Mouse (Mus musculus): ENCODE results near the gene Pm20d1. TPM values are rescaled to one million over a fixed set of nuclear protein-coding genes. Genes with fewer than 3 reads are reported as not detected.

The Pm20d1 gene
- 0.72 and 2.3 TPM in 2 replicates for polyA plus RNA-seq (2014; fragmentation: Nextera tagmentation; extraction: Ambion mirVana)

- Histone ChIP-seq H3K4me2 (ENCODE audit: low read depth) (peak within 1 kb of the TSS; percentile 51), H3K9ac (ENCODE audit: low read length) (peak within 1 kb of the TSS; percentile 51), H3K9me3 (ENCODE audit: control insufficient read depth, low read length) (no peaks in the 10 kb centered on the region), H3K27ac (ENCODE audit: low read depth, low read length) (no peak within 1 kb of the TSS), H3K36me3 (ENCODE audit: control insufficient read depth, insufficient read depth, low read length) (no peaks in the 10 kb centered on the region), H3K4me3 (ENCODE audit: low read depth, low read length) (peak within 1 kb of the TSS; percentile 28), H3K27me3 (ENCODE audit: control insufficient read depth, insufficient read depth, low read length) (no peaks in the 10 kb centered on the region), H3K4me1 (ENCODE audit: control insufficient read depth, insufficient read depth, low read length) (no peaks in the 10 kb centered on the region)
- DNase-seq (ENCODE audit: low spot score), result peak; percentile 48
- 4% methylated on average over 26 of the region's 26 CpGs for WGBS
- no peak for ATAC-seq (ENCODE audit: insufficient read depth, low FRiP score, low TSS enrichment)
These were observed at the start of gene Pm20d1 for GRCm38 (mm10) chr1:131797202-131797909. Pm20d1 (plus strand) TSS chr1:131797381.

- no peak for DNase-seq (ENCODE audit: low spot score)
- no peak overlapping the region for H3K4me3 ChIP-seq (ENCODE audit: low read depth, low read length)
- no peak overlapping the region for H3K9ac ChIP-seq (ENCODE audit: low read length)
- no peak for ATAC-seq (ENCODE audit: insufficient read depth, low FRiP score, low TSS enrichment)
- no peak overlapping the region for H3K27ac ChIP-seq (ENCODE audit: low read depth, low read length)
- H3K9me3 ChIP-seq (ENCODE audit: control insufficient read depth, low read length), result no peaks in the 10 kb centered on the region
- H3K4me2 ChIP-seq (ENCODE audit: low read depth), result no peak overlapping the region
- 63% methylated on average over 2 of the region's 2 CpGs for WGBS
- no peaks in the 10 kb centered on the region for H3K36me3 ChIP-seq (ENCODE audit: control insufficient read depth, insufficient read depth, low read length)
- H3K4me1 ChIP-seq (ENCODE audit: control insufficient read depth, insufficient read depth, low read length), result no peaks in the 10 kb centered on the region
- H3K27me3 ChIP-seq (ENCODE audit: control insufficient read depth, insufficient read depth, low read length), result no peaks in the 10 kb centered on the region
These were observed 49.4 kb upstream of the Pm20d1 start for GRCm38 (mm10) chr1:131747761-131748160.

- Histone ChIP-seq H3K9me3 (ENCODE audit: control insufficient read depth, low read length) (no peaks in the 10 kb centered on the region), H3K27me3 (ENCODE audit: control insufficient read depth, insufficient read depth, low read length) (no peaks in the 10 kb centered on the region), H3K9ac (ENCODE audit: low read length) (no peak overlapping the region), H3K4me1 (ENCODE audit: control insufficient read depth, insufficient read depth, low read length) (no peaks in the 10 kb centered on the region), H3K4me3 (ENCODE audit: low read depth, low read length) (no peak overlapping the region), H3K4me2 (ENCODE audit: low read depth) (no peak overlapping the region), H3K36me3 (ENCODE audit: control insufficient read depth, insufficient read depth, low read length) (no peaks in the 10 kb centered on the region), H3K27ac (ENCODE audit: low read depth, low read length) (no peak overlapping the region)
- WGBS, result 86% methylated on average over 2 of the region's 2 CpGs
- DNase-seq (ENCODE audit: low spot score) (no peak), ATAC-seq (ENCODE audit: insufficient read depth, low FRiP score, low TSS enrichment) (no peak)
These were observed 48.5 kb upstream of the Pm20d1 start for GRCm38 (mm10) chr1:131748636-131749035.

GRCm38 (mm10) chr1:131749706-131750545, 47.3 kb upstream of the Pm20d1 start:
- 77% methylated on average over 15 of the region's 15 CpGs for WGBS
- Histone ChIP-seq H3K9me3 (ENCODE audit: control insufficient read depth, low read length) (no peaks in the 10 kb centered on the region), H3K27ac (ENCODE audit: low read depth, low read length) (no peak overlapping the region), H3K4me2 (ENCODE audit: low read depth) (no peak overlapping the region), H3K36me3 (ENCODE audit: control insufficient read depth, insufficient read depth, low read length) (no peaks in the 10 kb centered on the region), H3K4me3 (ENCODE audit: low read depth, low read length) (no peak overlapping the region), H3K9ac (ENCODE audit: low read length) (no peak overlapping the region), H3K27me3 (ENCODE audit: control insufficient read depth, insufficient read depth, low read length) (no peaks in the 10 kb centered on the region), H3K4me1 (ENCODE audit: control insufficient read depth, insufficient read depth, low read length) (no peaks in the 10 kb centered on the region)
- ATAC-seq (ENCODE audit: insufficient read depth, low FRiP score, low TSS enrichment) (no peak), DNase-seq (ENCODE audit: low spot score) (no peak)

GRCm38 (mm10) chr1:131751181-131751890, 45.8 kb upstream of the Pm20d1 start:
- ATAC-seq (ENCODE audit: insufficient read depth, low FRiP score, low TSS enrichment), result no peak
- H3K9ac ChIP-seq (ENCODE audit: low read length), result no peak overlapping the region
- H3K27ac ChIP-seq (ENCODE audit: low read depth, low read length), result no peak overlapping the region
- H3K36me3 ChIP-seq (ENCODE audit: control insufficient read depth, insufficient read depth, low read length), result no peaks in the 10 kb centered on the region
- no peaks in the 10 kb centered on the region for H3K4me1 ChIP-seq (ENCODE audit: control insufficient read depth, insufficient read depth, low read length)
- H3K4me2 ChIP-seq (ENCODE audit: low read depth), result no peak overlapping the region
- no peaks in the 10 kb centered on the region for H3K27me3 ChIP-seq (ENCODE audit: control insufficient read depth, insufficient read depth, low read length)
- 82% methylated on average over 3 of the region's 3 CpGs for WGBS
- H3K9me3 ChIP-seq (ENCODE audit: control insufficient read depth, low read length), result no peaks in the 10 kb centered on the region
- no peak for DNase-seq (ENCODE audit: low spot score)
- no peak overlapping the region for H3K4me3 ChIP-seq (ENCODE audit: low read depth, low read length)

- DNase-seq (ENCODE audit: low spot score) (no peak), ATAC-seq (ENCODE audit: insufficient read depth, low FRiP score, low TSS enrichment) (no peak)
- WGBS, result 77% methylated on average over 10 of the region's 10 CpGs
- H3K27me3 ChIP-seq (ENCODE audit: control insufficient read depth, insufficient read depth, low read length), result no peaks in the 10 kb centered on the region
- H3K4me2 ChIP-seq (ENCODE audit: low read depth), result no peak overlapping the region
- H3K9ac ChIP-seq (ENCODE audit: low read length), result no peak overlapping the region
- no peaks in the 10 kb centered on the region for H3K9me3 ChIP-seq (ENCODE audit: control insufficient read depth, low read length)
- H3K4me3 ChIP-seq (ENCODE audit: low read depth, low read length), result no peak overlapping the region
- H3K4me1 ChIP-seq (ENCODE audit: control insufficient read depth, insufficient read depth, low read length), result no peaks in the 10 kb centered on the region
- no peaks in the 10 kb centered on the region for H3K36me3 ChIP-seq (ENCODE audit: control insufficient read depth, insufficient read depth, low read length)
- H3K27ac ChIP-seq (ENCODE audit: low read depth, low read length), result no peak overlapping the region
These were observed 45.3 kb upstream of the Pm20d1 start for GRCm38 (mm10) chr1:131751891-131752311.

GRCm38 (mm10) chr1:131754212-131754829, 42.9 kb upstream of the Pm20d1 start:
- no peaks in the 10 kb centered on the region for H3K36me3 ChIP-seq (ENCODE audit: control insufficient read depth, insufficient read depth, low read length)
- WGBS, result 83% methylated on average over 3 of the region's 3 CpGs
- no peak for DNase-seq (ENCODE audit: low spot score)
- no peak for ATAC-seq (ENCODE audit: insufficient read depth, low FRiP score, low TSS enrichment)
- no peak overlapping the region for H3K4me2 ChIP-seq (ENCODE audit: low read depth)
- H3K27me3 ChIP-seq (ENCODE audit: control insufficient read depth, insufficient read depth, low read length), result no peaks in the 10 kb centered on the region
- H3K4me3 ChIP-seq (ENCODE audit: low read depth, low read length), result no peak overlapping the region
- no peak overlapping the region for H3K27ac ChIP-seq (ENCODE audit: low read depth, low read length)
- H3K9ac ChIP-seq (ENCODE audit: low read length), result no peak overlapping the region
- no peaks in the 10 kb centered on the region for H3K9me3 ChIP-seq (ENCODE audit: control insufficient read depth, low read length)
- H3K4me1 ChIP-seq (ENCODE audit: control insufficient read depth, insufficient read depth, low read length), result no peaks in the 10 kb centered on the region

GRCm38 (mm10) chr1:131754916-131755315, 42.3 kb upstream of the Pm20d1 start:
- Histone ChIP-seq H3K4me3 (ENCODE audit: low read depth, low read length) (no peak overlapping the region), H3K9ac (ENCODE audit: low read length) (no peak overlapping the region), H3K9me3 (ENCODE audit: control insufficient read depth, low read length) (no peaks in the 10 kb centered on the region), H3K36me3 (ENCODE audit: control insufficient read depth, insufficient read depth, low read length) (no peaks in the 10 kb centered on the region), H3K4me1 (ENCODE audit: control insufficient read depth, insufficient read depth, low read length) (no peaks in the 10 kb centered on the region), H3K27me3 (ENCODE audit: control insufficient read depth, insufficient read depth, low read length) (no peaks in the 10 kb centered on the region), H3K4me2 (ENCODE audit: low read depth) (no peak overlapping the region), H3K27ac (ENCODE audit: low read depth, low read length) (no peak overlapping the region)
- no peak for ATAC-seq (ENCODE audit: insufficient read depth, low FRiP score, low TSS enrichment)
- no peak for DNase-seq (ENCODE audit: low spot score)
- 94% methylated on average over 4 of the region's 4 CpGs for WGBS
